Mouse (Mus musculus) ES-Bruce4 (cell line): ENCODE results near the gene Dchs1.

ENCODE experiments used
- CTCF ChIP-seq: IDR thresholded peaks from one replicate; pipeline ENCODE4 v1.8.1; 2011; ENCODE audit warnings: low read depth, low read length
- EP300 ChIP-seq: IDR thresholded peaks from 2 replicates; pipeline ENCODE4 v1.6.1; 2011; ENCODE audit warnings: low read depth, low read length; ENCODE audit not compliant: insufficient read depth
- POLR2A ChIP-seq: IDR thresholded peaks from one replicate; pipeline ENCODE4 v1.8.1; 2011; ENCODE audit warnings: low read length; ENCODE audit not compliant: insufficient read depth

- no peak for TF ChIP-seq CTCF
- no peak for TF ChIP-seq POLR2A
- TF ChIP-seq EP300 = no peak
These were observed 47.2 kb downstream of the Dchs1 start for GRCm38 (mm10) chr7:105740089-105740795.
